Mouse (Mus musculus) liver, embryonic 13.5 days (tissue): ENCODE measurements around the gene Usp19. TPM values are rescaled to one million over a fixed set of nuclear protein-coding genes. Genes with fewer than 3 reads are reported as not detected.
A peak's percentile ranks its signal among the peaks of the same experiment; 100 is the strongest.

Experiments
- ATAC-seq: fragments of 200-750 bp; cut with Nextera tagmentation; 2 replicates; pipeline ENCODE4 v1.8.0; 2017; ENCODE audit warnings: low read depth, mild to moderate bottlenecking, moderate number of reproducible peaks, moderate library complexity
- DNase-seq: peaks from one replicate; pipeline ENCODE4 v3.0.0; 2022
- H3K27ac ChIP-seq: fragments of 300-500 bp; sonication (generic); 2 replicates; pipeline ENCODE4 v1.5.1; 2015; ENCODE audit warnings: moderate library complexity, mild to moderate bottlenecking, inconsistent platforms
- H3K27me3 ChIP-seq: fragments of 300-500 bp; sonication (generic); 2 replicates; pipeline ENCODE4 v1.6.1; 2015; ENCODE audit warnings: mild to moderate bottlenecking, inconsistent platforms
- H3K36me3 ChIP-seq: fragments of 300-500 bp; sonication (generic); 2 replicates; pipeline ENCODE4 v1.6.1; 2015; ENCODE audit warnings: mild to moderate bottlenecking, inconsistent platforms
- H3K4me1 ChIP-seq: fragments of 300-500 bp; sonication (generic); replicated peaks from 2 replicates; pipeline ENCODE4 v1.6.1; 2015; ENCODE audit warnings: inconsistent platforms
- H3K4me2 ChIP-seq: fragments of 300-500 bp; sonication (generic); 2 replicates; pipeline ENCODE4 v1.6.1; 2015; ENCODE audit warnings: inconsistent platforms, mild to moderate bottlenecking, moderate library complexity
- H3K4me3 ChIP-seq: fragments of 300-500 bp; sonication (generic); replicated peaks from 2 replicates; pipeline ENCODE4 v1.5.1; 2015; ENCODE audit warnings: mild to moderate bottlenecking, inconsistent platforms
- H3K9ac ChIP-seq: fragments of 300-500 bp; sonication (generic); 2 replicates; pipeline ENCODE4 v1.6.1; 2015; ENCODE audit warnings: mild to moderate bottlenecking, inconsistent platforms
- H3K9me3 ChIP-seq: fragments of 300-500 bp; sonication (generic); replicated peaks from 2 replicates; pipeline ENCODE4 v1.6.1; 2016; ENCODE audit warnings: inconsistent platforms
- WGBS: fragments of 180-500 bp; shearing (Covaris S2); methylation state at CpG from one replicate; pipeline ENCODE4 v1.1.7; 2015; ENCODE audit not compliant: insufficient replicate concordance; 5-methylcytosine and 5-hydroxymethylcytosine counted together
- polyA plus RNA-seq: library from polyadenylated mRNA; unstranded; fragments of >200 nt; fragmentation: Nextera tagmentation; extraction: Ambion mirVana; gene quantifications from 2 replicates; pipeline ENCODE4 v1.2.1, GENCODE M21; 2015

The Usp19 gene
- polyA plus RNA-seq, 1 experiment from 2014 or later, result 26.0 TPM

GRCm38 (mm10) chr9:108469845-108470244 lies 20.6 kb upstream of the Usp19 start:
- Histone ChIP-seq H3K4me1 (no peaks in the 10 kb centered on the region), H3K4me3 (no peak overlapping the region), H3K9ac (no peak overlapping the region), H3K27me3 (no peaks in the 10 kb centered on the region), H3K9me3 (no peaks in the 10 kb centered on the region), H3K36me3 (peaks cover 23% of the 10 kb centered on the region), H3K27ac (no peak overlapping the region), H3K4me2 (no peak overlapping the region)
- no peak for DNase-seq
- WGBS, result 53% methylated on average over 4 of the region's 4 CpGs
- ATAC-seq, result no peak

GRCm38 (mm10) chr9:108474528-108474927 lies 15.9 kb upstream of the Usp19 start:
- H3K4me3 ChIP-seq, result no peak overlapping the region
- H3K4me2 ChIP-seq, result no peak overlapping the region
- H3K27ac ChIP-seq, result no peak overlapping the region
- H3K9me3 ChIP-seq, result no peaks in the 10 kb centered on the region
- DNase-seq (no peak), ATAC-seq (no peak)
- WGBS, result 35% methylated on average over 1 of the region's 1 CpGs
- no peak overlapping the region for H3K9ac ChIP-seq
- peaks cover 8% of the 10 kb centered on the region; the same call in 1 of the 2 replicates for H3K27me3 ChIP-seq
- no peaks in the 10 kb centered on the region for H3K36me3 ChIP-seq
- peaks cover 11% of the 10 kb centered on the region for H3K4me1 ChIP-seq

GRCm38 (mm10) chr9:108478638-108479156 lies 11.7 kb upstream of the Usp19 start:
- Histone ChIP-seq H3K4me2 (peak overlapping the region; percentile 62), H3K4me3 (peak overlapping the region; percentile 46), H3K9me3 (no peaks in the 10 kb centered on the region), H3K9ac (peak overlapping the region; percentile 31; the same call in 1 of the 2 replicates), H3K27me3 (peaks cover 8% of the 10 kb centered on the region; the same call in 1 of the 2 replicates), H3K36me3 (no peaks in the 10 kb centered on the region; the same call in 1 of the 2 replicates), H3K27ac (no peak overlapping the region), H3K4me1 (peaks cover 21% of the 10 kb centered on the region)
- DNase-seq (no peak), ATAC-seq (peak; percentile 47)
- WGBS, result 2% methylated on average over 20 of the region's 20 CpGs

- DNase-seq, result no peak
- Histone ChIP-seq H3K4me2 (peak overlapping the region; percentile 62), H3K27ac (no peak overlapping the region), H3K4me3 (peak overlapping the region; percentile 46; the same call in 1 of the 2 replicates), H3K27me3 (peaks cover 8% of the 10 kb centered on the region; the same call in 1 of the 2 replicates), H3K9ac (0 out of 2 replicates have a peak overlapping the region, but pooled peaks have one; percentile 31), H3K4me1 (peaks cover 21% of the 10 kb centered on the region), H3K36me3 (no peaks in the 10 kb centered on the region; the same call in 1 of the 2 replicates), H3K9me3 (no peaks in the 10 kb centered on the region)
- no peak for ATAC-seq
- 37% methylated on average over 11 of the region's 11 CpGs for WGBS
Measured at GRCm38 (mm10) chr9:108479241-108479640, 11.2 kb upstream of the Usp19 start.

GRCm38 (mm10) chr9:108479721-108480351 lies 10.6 kb upstream of the Usp19 start, which contains the start of gene Lamb2:
Gene Lamb2 (plus strand): TSS chr9:108479736.
- Histone ChIP-seq H3K4me2 (peak within 1 kb of the TSS; percentile 62), H3K27ac (no peak within 1 kb of the TSS), H3K36me3 (no peaks in the 10 kb centered on the region; the same call in 1 of the 2 replicates), H3K4me3 (peak within 1 kb of the TSS; percentile 46), H3K27me3 (peaks cover 8% of the 10 kb centered on the region; the same call in 1 of the 2 replicates), H3K4me1 (peaks cover 21% of the 10 kb centered on the region), H3K9me3 (no peaks in the 10 kb centered on the region), H3K9ac (peak within 1 kb of the TSS; percentile 31)
- ATAC-seq, result peak; percentile 33; the same call in 1 of the 2 replicates
- WGBS, result 27% methylated on average over 10 of the region's 10 CpGs
- DNase-seq, result no peak

GRCm38 (mm10) chr9:108480813-108481519 lies 9.4 kb upstream of the Usp19 start:
- 83% methylated on average over 28 of the region's 28 CpGs for whole genome bisulfite sequencing
- H3K36me3 ChIP-seq, result peaks cover 3% of the 10 kb centered on the region; the same call in 1 of the 2 replicates
- H3K27ac ChIP-seq, result no peak overlapping the region
- no peak overlapping the region for H3K4me2 ChIP-seq
- peaks cover 8% of the 10 kb centered on the region; the same call in 1 of the 2 replicates for H3K27me3 ChIP-seq
- ATAC-seq (no peak), DNase-seq (no peak)
- no peaks in the 10 kb centered on the region for H3K9me3 ChIP-seq
- peaks cover 21% of the 10 kb centered on the region for H3K4me1 ChIP-seq
- H3K9ac ChIP-seq, result no peak overlapping the region
- no peak overlapping the region for H3K4me3 ChIP-seq

GRCm38 (mm10) chr9:108481520-108482210 lies 8.7 kb upstream of the Usp19 start:
- ATAC-seq (no peak), DNase-seq (no peak)
- Histone ChIP-seq H3K4me3 (no peak overlapping the region), H3K4me1 (peaks cover 21% of the 10 kb centered on the region), H3K27me3 (peaks cover 8% of the 10 kb centered on the region; the same call in 1 of the 2 replicates), H3K9me3 (no peaks in the 10 kb centered on the region), H3K36me3 (peaks cover 3% of the 10 kb centered on the region; the same call in 1 of the 2 replicates), H3K27ac (no peak overlapping the region), H3K4me2 (no peak overlapping the region), H3K9ac (no peak overlapping the region)
- WGBS, result 76% methylated on average over 19 of the region's 19 CpGs

- Histone ChIP-seq H3K36me3 (peaks cover 11% of the 10 kb centered on the region), H3K4me1 (peaks cover 21% of the 10 kb centered on the region), H3K4me2 (no peak overlapping the region), H3K9me3 (no peaks in the 10 kb centered on the region), H3K27ac (no peak overlapping the region), H3K4me3 (no peak overlapping the region), H3K27me3 (peaks cover 8% of the 10 kb centered on the region; the same call in 1 of the 2 replicates), H3K9ac (no peak overlapping the region)
- no peak for DNase-seq
- no peak for ATAC-seq
- WGBS, result 80% methylated on average over 18 of the region's 18 CpGs
Measured at GRCm38 (mm10) chr9:108483051-108483790, 7.2 kb upstream of the Usp19 start.

GRCm38 (mm10) chr9:108484021-108484420 lies 6.4 kb upstream of the Usp19 start:
- DNase-seq (no peak), ATAC-seq (no peak)
- H3K9me3 ChIP-seq, result no peaks in the 10 kb centered on the region
- peaks cover 17% of the 10 kb centered on the region for H3K36me3 ChIP-seq
- H3K4me1 ChIP-seq, result peaks cover 15% of the 10 kb centered on the region
- no peak overlapping the region for H3K27ac ChIP-seq
- H3K9ac ChIP-seq, result no peak overlapping the region
- WGBS, result 77% methylated on average over 15 of the region's 15 CpGs
- no peak overlapping the region for H3K4me3 ChIP-seq
- peaks cover 4% of the 10 kb centered on the region; the same call in 1 of the 2 replicates for H3K27me3 ChIP-seq
- H3K4me2 ChIP-seq, result no peak overlapping the region

GRCm38 (mm10) chr9:108485301-108485875 lies 5.0 kb upstream of the Usp19 start:
- H3K36me3 ChIP-seq, result peaks cover 17% of the 10 kb centered on the region
- no peak for ATAC-seq

More at GRCm38 (mm10) chr9:108485301-108485875, 5.0 kb upstream of the Usp19 start:
- Histone ChIP-seq H3K4me2 (no peak overlapping the region), H3K27ac (no peak overlapping the region), H3K4me1 (peaks cover 10% of the 10 kb centered on the region), H3K9ac (no peak overlapping the region), H3K27me3 (no peaks in the 10 kb centered on the region), H3K9me3 (no peaks in the 10 kb centered on the region), H3K4me3 (no peak overlapping the region)
- DNase-seq, result no peak
- 79% methylated on average over 19 of the region's 19 CpGs for WGBS
